In genomic region chr7:83060733-83061132, GRCm38 (mm10) we compare ENCODE assay signal across 19 mouse cellular contexts.
DNase-seq lines count a peak whose midpoint lies in the region; ATAC-seq and TF ChIP-seq lines count a peak whose summit lies in the region.
"Had no signal": no experiment of that assay in that cellular context is flagged by ENCODE, and none has a peak within 500 bp of the region (broad histone marks: within the 10 kb centered on the region; RNA-seq: fewer than 3 reads in every experiment).

No protein-coding gene starts in this region.

- H3K9ac ChIP-seq in forebrain, embryonic 14.5 days (ENCODE audit: low read length) = no peak overlapping the region
- no peak overlapping the region for H3K9ac ChIP-seq in embryonic facial prominence, embryonic 14.5 days (ENCODE audit: low read depth, low read length)
- no peak overlapping the region for H3K9ac ChIP-seq in limb, embryonic 13.5 days
- H3K9ac ChIP-seq in midbrain, postnatal 0 days (replicated peaks; ENCODE audit: low read length, poor library complexity, severe bottlenecking) = no peak overlapping the region
- H3K9ac ChIP-seq: heart, embryonic 15.5 days; hindbrain, embryonic 15.5 days; lung, embryonic 15.5 days; stomach, embryonic 15.5 days had no signal

- no peaks in the 10 kb centered on the region for H3K9me3 ChIP-seq in forebrain, embryonic 10.5 days
- no peaks in the 10 kb centered on the region for H3K9me3 ChIP-seq in forebrain, embryonic 14.5 days (replicated peaks; ENCODE audit: control insufficient read depth, low read length)
- H3K9me3 ChIP-seq in embryonic facial prominence, embryonic 14.5 days (ENCODE audit: control insufficient read depth, low read length) = no peaks in the 10 kb centered on the region
- no peaks in the 10 kb centered on the region for H3K9me3 ChIP-seq in limb, embryonic 13.5 days
- H3K9me3 ChIP-seq in midbrain, postnatal 0 days (ENCODE audit: low read length) = no peaks in the 10 kb centered on the region
- H3K9me3 ChIP-seq: heart, embryonic 15.5 days; hindbrain, embryonic 15.5 days; lung, embryonic 15.5 days; megakaryocyte, embryonic 14.5 days; stomach, embryonic 15.5 days had no signal

- H3K4me3 ChIP-seq in forebrain, embryonic 10.5 days = no peak overlapping the region
- H3K4me3 ChIP-seq in forebrain, embryonic 14.5 days (ENCODE audit: low read depth, low read length) = no peak overlapping the region
- no peak overlapping the region for H3K4me3 ChIP-seq in embryonic facial prominence, embryonic 14.5 days (ENCODE audit: low read depth, low read length)
- H3K4me3 ChIP-seq in limb, embryonic 13.5 days = no peak overlapping the region
- no peak overlapping the region for H3K4me3 ChIP-seq in midbrain, postnatal 0 days (ENCODE audit: low read depth, low read length)
- H3K4me3 ChIP-seq: heart, embryonic 15.5 days; hindbrain, embryonic 15.5 days; lung, embryonic 15.5 days; megakaryocyte, embryonic 14.5 days; stomach, embryonic 15.5 days had no signal

- H3K36me3 ChIP-seq in forebrain, embryonic 10.5 days (replicated peaks) = no peaks in the 10 kb centered on the region
- H3K36me3 ChIP-seq in forebrain, embryonic 14.5 days (ENCODE audit: control insufficient read depth, insufficient read depth, low read length) = no peaks in the 10 kb centered on the region
- H3K36me3 ChIP-seq in embryonic facial prominence, embryonic 14.5 days (ENCODE audit: control insufficient read depth, insufficient read depth, low read length) = no peaks in the 10 kb centered on the region
- no peaks in the 10 kb centered on the region for H3K36me3 ChIP-seq in limb, embryonic 13.5 days
- H3K36me3 ChIP-seq in midbrain, postnatal 0 days (ENCODE audit: insufficient read depth, low read length) = no peaks in the 10 kb centered on the region
- H3K36me3 ChIP-seq: heart, embryonic 15.5 days; hindbrain, embryonic 15.5 days; lung, embryonic 15.5 days; stomach, embryonic 15.5 days had no signal

- peak overlapping the region; percentile 69 for H3K27ac ChIP-seq in forebrain, embryonic 10.5 days
- no peak overlapping the region for H3K27ac ChIP-seq in forebrain, embryonic 14.5 days (ENCODE audit: low read depth, low read length)
- peak overlapping the region; percentile 76 for H3K27ac ChIP-seq in embryonic facial prominence, embryonic 14.5 days (replicated peaks; ENCODE audit: low read depth, low read length)
- peak overlapping the region; percentile 77 for H3K27ac ChIP-seq in limb, embryonic 13.5 days
- H3K27ac ChIP-seq in midbrain, postnatal 0 days (ENCODE audit: low read depth, low read length) = no peak overlapping the region
- H3K27ac ChIP-seq: heart, embryonic 15.5 days; hindbrain, embryonic 15.5 days; lung, embryonic 15.5 days; stomach, embryonic 15.5 days had no signal

- ATAC-seq in forebrain, embryonic 14.5 days = no peak
- peak; percentile 65; the same call in 1 of the 2 replicates for ATAC-seq in embryonic facial prominence, embryonic 14.5 days (ENCODE audit: low read depth)
- peak; percentile 93 for ATAC-seq in limb, embryonic 13.5 days (ENCODE audit: low FRiP score, low read depth)
- ATAC-seq in midbrain, postnatal 0 days (ENCODE audit: low FRiP score) = no peak

- TF ChIP-seq CTCF in midbrain, postnatal 0 days (IDR thresholded peaks at IDR 0.05) = no peak

- no peaks in the 10 kb centered on the region for H3K27me3 ChIP-seq in forebrain, embryonic 10.5 days (ENCODE audit: poor library complexity, severe bottlenecking)
- no peaks in the 10 kb centered on the region for H3K27me3 ChIP-seq in forebrain, embryonic 14.5 days (replicated peaks; ENCODE audit: control insufficient read depth, insufficient read depth, low read length)
- no peaks in the 10 kb centered on the region for H3K27me3 ChIP-seq in embryonic facial prominence, embryonic 14.5 days (replicated peaks; ENCODE audit: control insufficient read depth, insufficient read depth, low read length)
- H3K27me3 ChIP-seq in limb, embryonic 13.5 days = no peaks in the 10 kb centered on the region
- H3K27me3 ChIP-seq in midbrain, postnatal 0 days (ENCODE audit: insufficient read depth, low read length) = no peaks in the 10 kb centered on the region
- H3K27me3 ChIP-seq: heart, embryonic 15.5 days; hindbrain, embryonic 15.5 days; lung, embryonic 15.5 days; megakaryocyte, embryonic 14.5 days; stomach, embryonic 15.5 days had no signal

- H3K4me1 ChIP-seq in forebrain, embryonic 10.5 days = peaks cover 15% of the 10 kb centered on the region
- H3K4me1 ChIP-seq in forebrain, embryonic 14.5 days (ENCODE audit: control insufficient read depth, insufficient read depth, low read length) = no peaks in the 10 kb centered on the region
- H3K4me1 ChIP-seq in embryonic facial prominence, embryonic 14.5 days (ENCODE audit: control insufficient read depth, insufficient read depth, low read length) = peaks cover 25% of the 10 kb centered on the region
- H3K4me1 ChIP-seq in limb, embryonic 13.5 days = peaks cover 43% of the 10 kb centered on the region
- H3K4me1 ChIP-seq in midbrain, postnatal 0 days (ENCODE audit: insufficient read depth, low read length) = no peaks in the 10 kb centered on the region
- H3K4me1 ChIP-seq: hindbrain, embryonic 15.5 days; stomach, embryonic 15.5 days had no signal

- 38% methylated on average over 5 of the region's 5 CpGs for whole genome bisulfite sequencing in forebrain, embryonic 10.5 days
- 20% methylated on average over 5 of the region's 5 CpGs for WGBS in forebrain, embryonic 14.5 days
- WGBS in embryonic facial prominence, embryonic 14.5 days = 26% methylated on average over 5 of the region's 5 CpGs
- WGBS in limb, embryonic 13.5 days = 8% methylated on average over 5 of the region's 5 CpGs
- WGBS in midbrain, postnatal 0 days = 57% methylated on average over 5 of the region's 5 CpGs

- DNase-seq in forebrain, embryonic 10.5 days (ENCODE audit: extremely low spot score, low spot score) = no peak
- DNase-seq in forebrain, embryonic 14.5 days (ENCODE audit: low spot score) = no peak
- DNase-seq in embryo, embryonic 10 days (ENCODE audit: low spot score) = peak; percentile 60
- DNase-seq in embryonic facial prominence, embryonic 14.5 days (ENCODE audit: low spot score) = peak; percentile 66
- no peak for DNase-seq in yolk sac, embryonic 10.5 days (ENCODE audit: low spot score)
- DNase-seq in midbrain, postnatal 0 days (ENCODE audit: low spot score) = no peak
- no peak for DNase-seq in thymus, postnatal 10 days (ENCODE audit: low spot score in 2 of 2)
- DNase-seq: cerebellum, postnatal 10 days; kidney, adult 2 months; layer of hippocampus, postnatal 36 days; retina, postnatal 1 day; thymus, postnatal 25 days had no signal

- no peak overlapping the region for H3K4me2 ChIP-seq in forebrain, embryonic 14.5 days (ENCODE audit: low read length)
- no peak overlapping the region; the same call in 1 of the 2 replicates for H3K4me2 ChIP-seq in embryonic facial prominence, embryonic 14.5 days (ENCODE audit: low read depth, low read length)
- H3K4me2 ChIP-seq in limb, embryonic 13.5 days (replicated peaks) = peak overlapping the region; percentile 17
- no peak overlapping the region for H3K4me2 ChIP-seq in midbrain, postnatal 0 days (ENCODE audit: low read depth, low read length, poor library complexity, severe bottlenecking)
- H3K4me2 ChIP-seq: heart, embryonic 15.5 days; hindbrain, embryonic 15.5 days; liver, embryonic 11.5 days; lung, embryonic 15.5 days; stomach, embryonic 15.5 days had no signal

Comparison
In these comparisons a context has a peak if more than half of its experiments do, and no peak if none do; other contexts are left out.
1. H3K27ac ChIP-seq: peak in forebrain, embryonic 10.5 days (single experiment), embryonic facial prominence, embryonic 14.5 days (single experiment) and limb, embryonic 13.5 days (single experiment); none in forebrain, embryonic 14.5 days (single experiment) and midbrain, postnatal 0 days (single experiment).
2. DNase-seq: peak in embryo, embryonic 10 days (single experiment) and embryonic facial prominence, embryonic 14.5 days (single experiment); none in forebrain, embryonic 10.5 days (single experiment), forebrain, embryonic 14.5 days (single experiment), yolk sac, embryonic 10.5 days (single experiment), midbrain, postnatal 0 days (single experiment) and thymus, postnatal 10 days (0 of 2).
3. ATAC-seq: peak in embryonic facial prominence, embryonic 14.5 days (single experiment) and limb, embryonic 13.5 days (single experiment); none in forebrain, embryonic 14.5 days (single experiment) and midbrain, postnatal 0 days (single experiment).